Mouse (Mus musculus): ENCODE data around the gene Sema6d.
A peak's percentile ranks its signal among the peaks of the same experiment; 100 is the strongest.

Gene Sema6d

DNA sequence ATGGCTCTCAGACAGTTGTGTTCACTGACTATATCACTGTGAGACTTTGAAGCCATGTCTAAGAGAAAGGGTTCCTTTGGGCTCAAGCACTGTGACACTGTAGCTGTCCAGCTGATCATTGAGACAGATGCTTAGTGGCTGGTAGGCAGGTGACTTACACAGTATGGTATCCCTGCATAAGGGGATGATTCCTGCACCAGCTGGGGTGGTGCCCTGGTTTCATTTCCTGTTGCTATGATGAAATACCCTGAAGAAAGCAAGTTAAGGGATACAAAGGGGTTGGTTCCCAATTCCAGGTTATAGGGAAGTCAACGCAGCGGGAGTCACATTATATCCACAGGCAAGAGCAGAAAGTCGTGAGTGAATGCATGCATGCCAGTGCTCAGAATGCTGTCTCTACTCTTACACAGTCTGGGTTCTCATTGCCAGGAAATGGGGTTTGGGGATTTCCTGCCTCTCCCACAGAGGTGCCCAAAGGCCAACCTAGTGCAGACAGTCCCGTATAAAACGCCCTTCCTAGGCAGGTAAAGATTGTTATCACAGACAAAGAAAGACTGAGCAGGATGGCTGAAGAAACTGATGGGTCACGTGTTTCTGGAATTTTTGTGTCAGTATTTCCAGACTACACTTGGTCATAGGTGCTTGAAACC is 532.3 kb downstream of the Sema6d start:
- no peak for DNase-seq

DNA sequence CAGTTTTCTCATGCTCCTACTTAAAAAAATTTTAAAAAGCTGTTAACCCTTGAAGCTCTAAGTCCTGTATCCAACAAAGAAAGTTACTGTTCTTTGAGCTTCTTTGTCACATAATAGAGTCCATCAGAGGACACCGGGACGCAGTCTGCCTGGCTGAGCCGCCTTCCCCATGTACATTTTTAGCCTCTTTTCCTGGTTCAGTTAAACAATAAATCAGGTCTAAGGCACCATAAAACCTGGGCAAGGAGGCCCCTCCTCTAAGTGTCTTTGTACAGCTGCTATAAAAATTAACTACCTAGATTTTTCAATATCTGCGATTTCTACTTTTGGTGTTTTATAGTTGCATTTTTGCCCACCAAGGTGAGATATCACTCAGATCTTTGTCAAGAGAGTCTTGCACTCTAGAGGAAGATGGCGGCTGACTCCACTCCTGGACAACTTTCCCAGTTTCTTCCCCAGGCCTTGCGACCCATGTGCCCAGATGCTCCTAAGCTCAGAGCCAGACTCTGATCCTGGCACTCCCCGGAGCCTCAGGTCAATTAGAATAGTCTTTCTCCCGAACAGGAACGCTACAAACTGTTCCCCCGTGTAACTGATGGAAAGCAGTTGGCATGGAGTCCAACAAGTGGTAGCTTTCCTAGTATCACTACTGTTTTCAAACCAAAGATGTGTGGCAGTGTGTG is 534.6 kb downstream of the Sema6d start:
- no peak for DNase-seq

DNA sequence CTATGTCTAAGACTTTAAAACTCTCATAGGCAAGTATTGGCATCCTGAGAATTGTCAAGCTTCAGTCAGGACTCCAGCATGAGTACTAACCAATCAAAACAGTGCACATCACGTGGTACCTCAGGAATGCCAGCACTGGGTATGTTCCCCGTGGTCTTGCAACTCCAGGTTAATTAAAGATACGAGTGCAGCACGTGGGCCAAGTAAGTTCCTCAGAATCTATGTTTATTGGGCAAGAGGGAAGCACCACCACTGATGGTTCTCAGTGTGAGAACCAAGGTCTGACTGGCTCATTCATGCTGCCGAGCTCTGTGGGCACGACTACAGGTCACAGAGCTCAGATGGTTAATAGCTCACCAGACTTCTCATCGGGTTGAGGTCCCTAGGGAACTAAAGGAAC is 536.7 kb downstream of the Sema6d start:
- DNase-seq = no peak

DNA sequence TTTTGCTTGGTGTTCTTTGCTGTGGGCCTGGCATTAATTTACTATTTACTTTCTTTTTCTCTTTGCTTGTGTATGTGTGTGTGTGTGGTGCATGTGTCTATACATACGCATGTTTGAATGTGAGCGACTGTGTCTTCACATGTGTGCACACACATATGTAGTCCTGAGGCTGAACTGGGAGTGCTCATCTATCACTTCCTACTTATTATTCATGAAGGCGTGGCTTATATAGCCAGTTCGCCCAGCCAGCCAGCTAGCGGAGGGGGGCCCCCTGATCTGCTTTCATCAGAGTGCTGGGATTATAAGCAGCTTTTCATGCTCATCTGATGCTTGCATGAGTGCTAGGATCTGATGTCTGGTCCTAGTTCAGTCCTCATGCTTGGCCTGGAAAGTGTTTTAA is 537.9 kb downstream of the Sema6d start:
- no peak for DNase-seq

DNA sequence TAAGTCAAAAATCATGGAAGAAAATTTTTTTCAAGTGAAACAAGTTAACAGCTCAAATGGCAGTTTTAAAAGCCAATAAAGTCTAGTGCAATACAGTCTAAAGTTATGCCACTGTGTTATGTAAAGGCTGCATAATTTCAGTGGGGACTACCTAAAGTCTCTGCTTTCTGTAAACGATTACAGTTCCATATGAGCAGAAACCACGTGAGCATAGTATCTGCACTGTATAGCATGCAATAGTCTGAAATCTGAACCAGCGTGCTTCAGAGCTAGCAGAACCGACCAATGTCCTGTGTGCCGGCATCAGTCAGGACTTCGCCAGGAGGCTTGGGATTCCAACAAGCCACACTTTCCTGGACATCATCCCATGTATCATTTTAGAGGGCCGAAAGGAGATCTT is 538.9 kb downstream of the Sema6d start:
- DNase-seq = no peak

DNA sequence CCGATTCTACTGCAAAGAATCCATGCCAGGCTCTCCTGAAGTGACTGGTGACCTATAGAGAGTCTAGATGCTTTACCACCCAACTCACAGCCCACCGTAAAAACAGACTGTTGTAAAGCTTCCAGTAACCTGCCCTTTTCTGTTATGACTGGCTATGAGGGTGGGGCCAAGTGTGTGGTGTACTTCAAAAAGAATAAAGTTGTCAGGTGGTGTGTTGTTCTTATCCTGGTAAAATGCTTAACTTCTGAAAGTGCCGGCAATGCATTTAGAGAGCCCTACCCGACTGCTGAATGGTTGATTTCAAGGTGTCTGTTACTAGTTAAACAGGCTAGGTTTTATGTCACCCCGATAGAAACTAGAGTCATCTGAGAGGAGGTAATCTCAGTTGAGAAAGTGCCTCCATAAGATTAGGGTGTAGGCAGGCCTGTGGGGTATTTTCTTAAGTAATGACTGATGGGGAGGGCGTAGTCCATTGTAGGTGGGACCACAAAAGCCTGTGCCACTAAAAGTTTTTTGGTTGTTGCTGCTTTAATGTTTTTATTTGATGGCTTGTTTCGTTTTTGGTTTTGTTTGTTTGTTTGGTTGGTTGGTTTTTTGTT is 544.7 kb downstream of the Sema6d start:
- no peak for DNase-seq

DNA sequence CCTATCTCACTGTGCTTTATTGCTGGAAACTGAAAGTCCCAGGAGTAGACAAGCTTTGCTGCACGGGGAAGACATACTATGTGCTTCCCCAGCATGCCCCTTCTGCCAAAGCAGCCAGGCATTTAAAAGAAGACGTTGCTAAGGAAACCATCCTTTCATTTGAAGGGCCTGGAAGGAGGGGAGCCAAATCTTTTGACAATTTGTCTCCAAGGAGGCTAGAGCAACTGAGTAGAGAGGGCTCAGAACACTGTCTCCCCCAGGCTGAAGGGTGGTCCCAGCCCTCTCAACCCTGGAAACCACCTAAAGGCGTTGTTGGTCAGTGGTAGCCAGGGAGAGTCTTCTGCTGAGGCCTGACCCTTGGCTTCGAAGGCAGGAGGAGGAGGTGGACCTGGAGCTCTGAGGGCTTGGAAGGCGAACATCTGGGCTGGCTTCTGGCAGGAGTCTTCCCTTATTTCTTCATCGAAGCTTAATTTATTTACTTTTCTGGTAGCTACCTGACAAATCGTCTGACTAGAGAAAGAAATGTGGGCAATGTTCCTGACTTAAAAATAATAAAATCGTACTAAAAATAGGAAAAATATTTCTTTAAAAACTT is 545.6 kb downstream of the Sema6d start:
- DNase-seq = no peak

DNA sequence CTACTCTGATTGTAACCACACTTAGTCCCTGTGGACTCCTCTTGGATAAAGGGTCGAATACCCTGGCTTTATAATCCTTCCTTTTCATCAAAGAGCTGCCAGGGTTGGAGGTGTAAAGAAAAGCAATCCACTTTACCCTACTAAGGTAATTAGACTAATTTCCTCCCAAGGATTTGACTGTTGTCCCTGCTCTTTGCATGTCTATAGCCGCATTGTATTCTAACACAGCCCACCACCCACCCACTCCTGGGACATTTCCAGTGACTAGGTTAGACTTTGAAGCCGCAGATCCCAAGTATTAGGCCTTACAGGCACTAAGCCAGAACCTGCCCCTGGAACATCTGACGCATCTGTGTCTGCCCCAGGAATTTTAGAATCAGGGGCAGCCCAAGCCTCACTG is 547.3 kb downstream of the Sema6d start:
- DNase-seq = no peak

DNA sequence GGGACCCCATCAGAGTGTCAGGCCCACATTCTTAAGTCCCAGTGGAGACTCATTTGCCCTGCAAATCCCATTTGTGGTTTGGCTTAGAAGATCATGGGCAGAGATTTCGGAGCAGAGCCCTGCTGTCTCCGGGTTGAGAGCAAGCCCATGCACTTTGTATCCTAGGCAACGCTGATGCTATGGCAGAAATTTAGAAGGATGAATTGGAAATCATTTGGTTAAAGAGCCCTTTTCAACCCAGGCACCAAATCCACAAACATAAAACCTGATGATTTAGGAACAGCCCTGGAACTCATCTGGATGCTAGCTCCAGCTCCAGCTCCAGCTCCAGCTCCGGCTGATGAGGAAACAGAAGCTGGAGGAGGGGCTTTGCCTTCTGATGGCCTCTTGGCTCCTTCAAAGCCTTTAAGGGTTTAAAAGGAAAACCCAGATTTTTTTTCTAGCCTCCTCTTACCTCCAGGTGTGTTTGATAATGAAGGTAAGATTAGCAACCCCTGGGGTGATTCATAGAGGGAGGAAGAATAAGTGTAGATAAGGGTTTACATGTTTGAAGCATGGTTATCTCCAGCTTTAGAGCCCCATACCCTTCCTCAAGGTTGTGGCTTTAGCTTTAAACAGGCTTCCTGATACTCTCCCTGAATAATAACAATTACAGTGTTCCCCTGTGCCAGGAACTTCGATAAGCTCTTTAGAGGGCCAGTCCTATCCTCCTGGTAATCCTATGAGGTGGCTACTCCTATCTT is 549.6 kb downstream of the Sema6d start:
- DNase-seq = no peak

DNA sequence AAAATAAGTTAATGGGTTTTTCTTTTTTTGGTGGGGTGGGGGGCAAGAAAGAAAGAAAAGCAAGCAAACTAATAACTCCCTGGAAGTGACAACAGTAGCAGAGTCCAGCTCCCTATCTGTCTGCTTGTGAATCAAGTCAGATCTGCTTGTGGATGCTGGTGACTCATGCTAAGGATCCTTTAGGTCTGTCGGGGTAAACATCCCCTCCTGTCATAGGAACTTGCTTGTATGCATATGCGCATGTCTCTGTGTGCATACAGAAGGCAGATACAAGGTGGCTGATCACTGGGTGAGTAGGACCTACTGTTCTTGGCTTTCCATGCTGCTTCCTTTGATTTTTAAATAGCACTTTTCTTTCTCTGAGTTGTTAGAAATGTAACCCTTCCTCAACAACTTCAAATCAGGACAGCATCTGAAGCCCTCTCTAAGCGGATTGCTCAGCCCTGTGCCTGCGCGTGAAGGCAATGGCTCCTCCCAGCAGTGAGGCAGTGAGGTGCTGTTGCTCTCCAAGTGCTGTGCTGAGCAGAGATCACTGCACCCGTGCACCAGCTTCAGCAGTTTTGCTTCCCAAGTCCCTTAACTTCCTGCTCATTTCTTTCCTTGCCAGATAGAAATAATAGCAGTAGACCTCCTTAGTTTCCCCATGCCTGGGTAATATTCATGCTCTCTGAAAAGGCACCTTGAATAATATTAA is 550.9 kb downstream of the Sema6d start:
- DNase-seq = peak; percentile 59

DNA sequence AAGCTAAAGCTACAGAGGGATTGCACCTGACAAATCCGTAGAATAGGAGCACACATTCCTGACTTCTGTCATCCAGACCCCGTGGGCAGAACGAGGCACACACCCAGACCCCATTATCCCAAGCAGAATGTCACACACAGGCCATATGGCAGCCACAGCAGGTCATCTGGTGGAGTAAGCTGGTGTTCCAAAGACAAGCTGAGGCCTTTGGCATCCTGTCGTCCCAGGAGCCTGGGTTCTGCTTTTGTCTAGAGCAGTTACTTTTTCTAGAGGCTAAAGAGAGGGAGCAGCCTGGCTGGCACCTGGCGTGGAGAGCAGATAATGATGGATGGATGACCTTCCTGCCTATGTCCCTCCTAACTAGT is 551.4 kb downstream of the Sema6d start:
- peak; percentile 91 for DNase-seq

DNA sequence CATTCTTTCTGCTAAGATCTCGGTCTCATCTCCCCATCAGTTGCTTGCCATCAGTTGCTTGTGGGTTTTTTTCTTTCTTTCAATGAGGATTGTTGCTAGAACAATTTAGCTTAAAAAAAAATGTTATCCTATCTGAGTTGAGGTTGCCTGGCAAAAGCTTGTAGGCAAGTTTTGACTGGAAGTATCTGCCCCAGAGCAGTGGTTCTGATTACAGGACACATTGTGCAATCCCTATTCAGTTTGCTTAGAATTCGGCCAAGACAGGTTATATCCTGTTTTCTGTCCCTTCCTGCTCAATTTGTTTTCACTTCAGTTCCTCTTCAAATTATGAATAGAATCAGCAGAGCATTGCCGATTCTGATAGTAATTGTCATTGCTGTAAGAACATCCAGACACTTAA is 552.4 kb downstream of the Sema6d start:
- DNase-seq = no peak

DNA sequence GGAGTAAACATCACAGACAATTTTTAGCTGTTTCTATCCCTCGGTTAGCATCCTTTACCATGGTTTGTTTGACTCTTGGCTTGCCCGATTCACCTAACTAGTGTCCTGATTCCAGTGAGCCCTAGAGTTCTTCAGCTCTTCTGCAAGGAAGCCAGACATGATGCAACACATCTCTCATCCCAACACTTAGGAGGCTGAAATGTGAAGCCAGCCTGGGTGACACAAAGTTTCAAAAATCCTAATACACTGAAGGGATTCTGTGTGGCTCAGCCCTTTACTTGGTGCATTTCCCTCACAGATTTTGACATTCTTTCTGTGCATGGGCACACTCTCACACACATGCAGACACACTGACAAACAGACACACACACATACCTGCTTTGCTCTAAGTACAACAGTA is 560.8 kb downstream of the Sema6d start:
- DNase-seq = no peak

DNA sequence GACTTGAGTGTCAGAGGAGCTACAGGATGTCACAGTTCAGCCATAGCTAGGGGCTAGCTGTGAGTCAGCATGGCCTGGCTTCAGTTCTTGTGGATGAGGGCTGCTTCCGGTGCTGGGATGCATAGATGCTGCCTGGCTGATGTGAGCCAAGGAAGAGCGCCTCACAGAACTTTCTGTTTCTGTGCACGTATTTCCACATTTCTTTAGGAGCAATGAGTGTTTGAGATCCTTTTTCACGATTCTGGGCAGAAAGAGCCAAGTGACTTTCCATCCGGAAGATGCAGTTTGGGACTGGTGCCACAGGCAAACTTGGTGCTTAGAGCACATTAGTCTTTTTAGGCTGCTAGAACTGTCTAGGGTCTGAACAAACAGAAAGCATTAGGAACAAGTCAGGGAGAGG is 561.4 kb downstream of the Sema6d start:
- no peak for DNase-seq

DNA sequence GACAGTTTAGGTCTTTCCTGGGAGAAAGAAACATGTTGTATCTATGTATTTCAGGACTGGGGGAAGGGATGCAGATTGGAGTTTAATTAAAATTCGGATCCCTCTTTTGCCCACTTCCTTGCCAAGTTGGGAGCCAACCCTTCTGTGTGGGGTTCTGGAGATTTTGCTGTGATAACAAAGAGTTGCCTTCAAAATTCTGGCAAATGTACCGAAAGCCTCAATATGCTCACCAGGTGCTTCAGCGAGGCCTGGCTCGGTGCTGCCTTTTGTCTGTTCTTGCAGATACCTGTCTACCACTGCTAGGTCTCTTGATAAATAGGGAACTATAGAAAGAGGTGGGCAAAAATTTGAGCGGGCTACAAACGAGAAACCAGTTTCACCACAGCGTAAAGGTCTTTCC is 563.4 kb downstream of the Sema6d start:
- peak; percentile 63 for DNase-seq

DNA sequence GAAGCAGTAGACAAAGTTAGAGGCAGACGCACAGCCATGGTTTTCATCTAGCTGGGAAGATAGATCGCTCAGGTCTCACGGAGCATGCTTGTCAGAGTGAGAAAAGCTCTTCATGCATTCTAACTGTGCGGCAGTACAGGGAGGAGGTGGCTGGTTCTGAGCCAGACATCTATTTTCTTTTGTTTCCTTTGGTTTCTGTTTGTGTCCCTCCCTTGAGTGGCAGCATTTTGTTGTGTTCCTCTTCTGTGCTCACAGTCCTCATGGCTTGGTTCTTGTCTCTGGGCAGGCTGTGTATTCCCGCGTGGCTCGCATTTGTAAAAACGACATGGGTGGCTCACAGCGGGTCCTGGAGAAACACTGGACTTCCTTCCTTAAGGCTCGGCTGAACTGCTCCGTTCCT is 567.6 kb downstream of the Sema6d start:
- DNase-seq = no peak

DNA sequence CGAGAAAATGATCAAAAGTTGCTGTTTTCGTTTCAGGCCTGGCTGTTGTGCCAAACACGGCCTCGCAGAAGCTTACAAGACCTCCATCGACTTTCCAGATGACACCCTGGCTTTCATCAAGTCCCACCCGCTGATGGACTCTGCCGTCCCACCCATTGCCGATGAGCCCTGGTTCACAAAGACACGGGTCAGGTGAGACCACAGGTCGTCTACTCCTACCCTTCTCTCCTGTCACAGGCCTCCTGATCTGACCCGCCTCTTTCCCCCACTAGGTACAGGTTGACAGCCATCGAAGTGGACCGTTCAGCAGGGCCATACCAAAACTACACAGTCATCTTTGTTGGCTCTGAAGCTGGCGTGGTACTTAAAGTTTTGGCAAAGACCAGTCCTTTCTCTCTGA is 568.6 kb downstream of the Sema6d start:
- no peak for DNase-seq

DNA sequence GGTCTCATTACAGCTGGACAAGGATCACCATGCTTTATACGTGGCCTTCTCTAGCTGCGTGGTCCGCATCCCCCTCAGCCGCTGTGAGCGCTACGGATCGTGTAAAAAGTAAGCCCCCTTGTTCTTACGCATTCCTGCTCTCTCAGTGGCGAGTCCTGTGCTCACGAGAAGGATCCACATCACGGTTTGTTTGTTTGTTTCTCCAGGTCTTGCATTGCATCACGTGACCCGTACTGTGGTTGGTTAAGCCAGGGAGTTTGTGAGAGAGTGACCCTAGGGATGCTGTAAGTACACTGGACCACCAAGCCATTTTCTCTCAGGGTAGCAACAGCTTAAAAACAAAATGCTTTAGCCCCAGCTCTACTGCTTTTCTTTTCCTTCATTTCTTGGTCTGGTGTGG is 569.8 kb downstream of the Sema6d start:
- DNase-seq = no peak

DNA sequence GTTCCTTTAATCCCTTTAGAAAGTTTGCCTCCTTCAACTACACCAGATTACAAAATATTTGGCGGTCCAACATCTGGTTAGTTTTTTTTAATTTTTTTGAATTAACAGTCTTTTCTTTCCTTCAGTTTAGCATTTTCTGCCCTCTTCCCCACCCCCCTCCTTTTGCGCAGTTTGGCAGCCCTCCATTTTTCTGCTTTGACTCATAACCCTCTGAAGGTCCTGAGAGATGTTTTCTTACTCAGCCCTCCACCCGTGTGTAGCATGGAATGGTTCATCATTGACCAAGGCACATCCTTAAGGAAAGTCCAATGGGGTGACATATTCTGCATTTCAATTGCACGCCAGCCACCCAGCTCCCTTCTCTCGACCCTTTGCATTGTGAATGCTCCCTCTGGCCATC is 570.9 kb downstream of the Sema6d start:
- DNase-seq = no peak

DNA sequence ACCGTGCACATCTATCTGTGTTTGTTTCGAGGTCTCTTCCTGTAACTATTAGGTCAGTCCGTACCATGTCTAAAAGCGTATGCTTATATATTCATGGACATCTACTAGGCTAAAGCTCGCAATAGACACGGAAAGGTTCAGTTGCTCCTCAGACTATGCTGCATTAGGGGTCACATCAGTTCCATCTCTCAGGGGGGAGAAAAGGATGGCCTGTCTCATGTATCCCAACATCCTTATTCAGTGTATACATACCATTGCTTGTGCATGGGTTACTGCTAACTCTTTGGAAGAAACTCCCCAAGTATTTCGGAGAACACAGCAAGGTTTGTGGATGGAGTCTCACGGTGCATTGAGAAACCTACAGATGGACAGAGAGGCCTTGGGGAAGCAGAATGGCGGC is 571.5 kb downstream of the Sema6d start:
- no peak for DNase-seq

DNA sequence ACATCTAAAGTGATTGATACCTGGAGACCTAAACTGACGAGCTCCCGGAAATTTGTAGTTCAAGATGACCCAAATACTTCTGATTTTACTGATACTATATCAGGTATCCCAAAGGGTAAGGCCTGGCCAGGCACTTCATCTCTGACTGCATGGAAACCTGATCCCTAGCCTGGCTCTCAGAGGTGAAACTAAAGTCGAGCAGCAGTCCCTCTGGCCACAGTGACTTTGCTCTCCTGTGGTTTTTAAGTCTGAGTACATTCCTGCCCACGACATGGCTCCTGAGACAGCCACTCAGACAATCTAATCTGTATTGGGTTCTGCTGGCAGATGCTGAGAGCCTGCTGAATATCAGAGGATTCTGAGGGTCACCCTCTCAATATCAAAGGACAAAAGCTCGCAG is 572.5 kb downstream of the Sema6d start:
- no peak for DNase-seq

DNA sequence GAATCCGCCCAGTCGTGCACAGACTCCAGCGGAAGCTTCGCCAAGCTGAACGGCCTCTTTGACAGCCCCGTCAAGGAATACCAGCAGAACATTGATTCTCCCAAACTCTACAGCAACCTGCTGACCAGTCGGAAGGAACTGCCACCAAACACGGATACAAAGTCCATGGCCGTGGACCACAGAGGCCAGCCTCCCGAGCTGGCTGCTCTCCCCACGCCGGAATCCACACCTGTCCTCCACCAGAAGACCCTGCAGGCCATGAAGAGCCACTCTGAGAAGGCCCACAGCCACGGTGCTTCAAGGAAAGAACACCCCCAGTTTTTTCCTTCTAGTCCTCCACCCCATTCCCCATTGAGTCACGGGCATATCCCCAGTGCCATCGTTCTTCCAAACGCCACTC is 574.4 kb downstream of the Sema6d start:
- no peak for DNase-seq

DNA sequence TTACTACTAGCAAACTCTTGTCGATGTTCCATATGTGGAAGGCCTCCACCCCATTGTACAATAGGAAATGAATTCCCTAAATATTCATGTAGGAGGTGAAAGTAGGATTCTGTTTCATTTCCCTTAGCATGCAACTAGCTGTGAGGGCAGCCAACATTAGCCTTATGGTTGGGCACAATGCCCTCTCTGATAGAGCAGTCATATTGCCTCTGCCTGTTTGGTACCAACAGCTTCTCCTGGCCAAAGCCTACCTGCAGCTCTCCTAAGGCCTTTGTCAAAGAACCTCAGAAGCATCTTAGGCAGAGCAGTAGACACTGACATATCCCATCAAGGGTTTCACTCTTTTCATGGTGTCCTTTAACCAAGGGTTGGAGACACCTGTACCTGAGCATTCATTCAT is 578.7 kb downstream of the Sema6d start:
- DNase-seq = peak; percentile 36
